In the genomic region with DNA sequence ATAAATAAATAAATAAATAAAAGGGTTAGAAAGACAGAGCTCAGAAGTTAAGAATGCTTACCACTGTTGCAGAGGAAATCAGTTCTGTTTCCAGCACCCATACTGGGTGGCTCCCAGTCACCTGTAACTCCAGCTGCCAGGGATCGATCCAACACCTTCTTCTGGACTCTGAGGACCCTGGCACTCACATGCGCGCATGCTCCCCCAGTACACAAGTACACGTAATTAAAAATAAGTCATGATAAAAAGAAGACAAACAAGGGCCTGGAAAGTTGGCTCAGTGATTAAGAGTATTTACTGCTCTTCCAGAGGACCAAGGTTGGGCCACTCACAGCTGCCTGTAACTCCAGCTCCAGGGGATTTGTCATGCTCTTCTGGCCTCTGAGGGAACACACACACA, we compare ENCODE assay signal across 1 mouse cellular context.
TF ChIP-seq lines count a peak whose summit lies in the region.

No protein-coding gene starts in this region.

TF ChIP-seq in MEL, 35 proteins besides CTCF, POLR2A, EP300 and RAD21:
- TF ChIP-seq JUND (IDR thresholded peaks at IDR 0.05; ENCODE audit: low read depth, low read length), result no peak
- TF ChIP-seq NELFE (IDR thresholded peaks at IDR 0.05; ENCODE audit: low read depth, low read length), result no peak
- TF ChIP-seq MAZ (IDR thresholded peaks at IDR 0.05; ENCODE audit: low read depth, low read length), result no peak
- TF ChIP-seq ETS1 (IDR thresholded peaks at IDR 0.05; ENCODE audit: low read depth, low read length), result no peak
